Mouse (Mus musculus) adrenal gland, adult (tissue): Measurements from ENCODE around the gene Slc16a11.

Experiments used
- DNase-seq, 2 experiments: peaks; one replicate each; pipeline ENCODE4 v3.0.0; 2022 to 2023; ENCODE audit warnings: low spot score in 1 of 2; ENCODE audit not compliant: inconsistent age in 2 of 2

Slc16a11 gene

DNA sequence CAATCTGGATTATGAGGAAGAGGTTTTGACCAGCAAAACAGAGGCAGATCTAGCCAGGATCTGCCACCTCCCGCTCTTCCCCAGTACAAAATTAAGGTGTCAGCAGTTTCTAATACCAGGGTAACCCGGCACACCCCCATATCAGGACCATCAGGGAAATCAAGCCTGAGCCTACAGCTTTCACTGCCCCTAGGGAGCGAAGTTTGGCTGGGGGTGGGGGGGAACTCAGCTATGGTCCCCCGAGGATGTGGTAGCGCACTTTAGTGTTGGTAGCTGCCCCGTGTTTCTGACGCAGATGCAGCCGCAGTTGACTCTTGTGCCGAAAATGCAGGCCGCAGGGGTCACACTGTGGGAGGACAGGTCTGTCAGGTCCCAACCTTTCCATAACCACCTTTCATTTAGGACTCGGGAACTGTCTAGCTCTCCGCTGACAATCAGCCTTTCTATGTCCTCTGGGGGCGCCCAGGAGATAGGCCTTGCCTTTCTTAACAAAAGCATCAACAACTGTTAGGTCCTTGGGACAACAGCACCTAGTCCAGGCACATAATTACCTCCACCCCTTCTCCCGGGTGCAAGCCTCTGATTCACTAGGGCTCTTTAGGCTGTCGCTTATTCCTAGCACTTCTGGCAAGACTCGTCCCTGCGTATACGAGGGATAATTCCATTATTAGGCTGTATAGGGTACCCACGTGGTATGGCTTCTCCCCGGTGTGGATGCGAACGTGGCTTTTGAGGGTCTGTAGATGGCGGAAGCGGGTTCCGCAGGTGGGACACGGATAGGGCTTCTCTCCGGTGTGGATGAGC lies 13.4 kb downstream of the Slc16a11 start:
- peak in 1 of 2 experiments; percentile 38 for DNase-seq

DNA sequence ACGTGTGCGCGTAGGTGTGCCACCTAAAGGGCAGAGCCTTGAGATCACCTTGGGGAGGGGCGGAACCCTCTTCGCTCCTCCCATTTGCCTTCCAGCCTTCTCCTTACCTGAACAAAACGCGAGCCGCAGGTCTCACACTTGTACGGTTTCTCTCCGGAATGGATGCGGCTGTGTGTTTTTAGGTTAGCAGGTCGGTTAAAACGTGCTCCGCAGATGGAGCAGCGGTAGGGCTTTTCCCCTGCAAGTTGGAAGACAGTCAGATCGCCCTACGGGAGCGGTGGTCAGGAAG lies 14.0 kb downstream of the Slc16a11 start:
- no peak for DNase-seq

DNA sequence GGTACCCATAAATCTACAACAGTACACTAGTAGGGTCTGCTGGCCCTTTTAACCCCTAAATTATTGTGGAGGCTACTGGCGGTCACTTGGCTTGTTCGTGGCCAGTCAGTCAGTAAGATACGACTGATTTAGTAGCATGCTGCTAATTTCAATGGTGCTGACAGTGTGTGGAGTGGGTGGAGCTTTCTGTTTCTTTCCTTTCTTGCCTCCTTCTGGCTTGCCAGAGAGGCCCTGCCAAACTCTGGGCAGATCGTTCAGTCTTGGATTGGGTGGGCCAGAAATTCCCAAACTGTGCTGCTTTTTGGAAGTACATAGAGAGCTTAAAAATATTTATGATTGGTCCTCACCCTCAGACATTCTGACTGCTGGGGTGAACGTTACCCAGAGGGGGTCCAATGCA lies 14.6 kb downstream of the Slc16a11 start:
- DNase-seq = no peak

DNA sequence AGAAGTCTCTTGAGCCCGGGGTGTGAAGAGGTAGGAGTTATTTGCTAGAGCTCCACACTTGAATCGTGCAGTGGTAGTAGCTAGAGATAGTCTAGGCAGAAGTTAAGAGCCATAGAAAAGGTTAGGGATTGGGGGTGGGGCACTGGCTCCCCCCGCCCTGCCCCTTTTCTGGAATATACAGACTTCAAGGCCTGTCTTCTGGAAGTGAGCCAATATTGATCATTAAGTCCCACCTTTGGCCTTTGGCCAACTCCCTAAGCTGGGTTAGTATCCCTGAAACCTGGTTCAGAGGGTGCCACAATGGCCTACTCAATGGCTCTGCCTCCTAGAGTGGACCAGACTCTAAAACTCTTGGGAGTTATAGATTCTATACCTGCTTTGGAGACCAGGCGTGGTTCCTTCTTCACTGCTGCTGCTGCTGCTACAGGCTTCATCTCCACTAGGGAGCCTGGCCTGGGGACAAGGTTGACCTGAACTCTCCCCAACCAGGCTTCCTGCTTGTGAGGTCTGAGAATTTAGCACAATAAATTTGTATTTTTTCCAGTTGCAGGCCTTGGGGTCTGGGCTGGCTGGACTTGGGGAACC lies 15.2 kb downstream of the Slc16a11 start:
- DNase-seq = peak in 1 of 2 experiments; percentile 48

DNA sequence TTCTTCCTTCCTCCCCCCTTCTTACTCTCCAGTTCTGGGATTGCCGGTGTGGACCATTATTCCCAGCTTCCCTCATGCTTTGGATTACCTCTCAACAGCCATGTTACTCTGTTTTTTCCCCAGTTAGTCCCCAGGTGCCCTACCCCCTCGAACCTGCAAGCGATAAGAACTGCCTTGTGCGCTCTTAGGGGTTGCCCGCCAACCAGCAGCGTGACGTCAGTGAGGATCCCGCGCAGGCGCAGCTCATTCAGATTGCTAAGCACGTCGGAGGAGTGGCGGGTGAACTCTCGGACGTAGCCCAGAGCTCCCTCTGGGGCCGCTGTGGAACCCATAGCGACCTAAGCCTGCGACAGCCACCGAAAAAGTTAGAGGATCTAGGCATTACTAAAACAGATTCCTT lies 16.3 kb downstream of the Slc16a11 start:
- peak; percentile 88 to 94 for DNase-seq

DNA sequence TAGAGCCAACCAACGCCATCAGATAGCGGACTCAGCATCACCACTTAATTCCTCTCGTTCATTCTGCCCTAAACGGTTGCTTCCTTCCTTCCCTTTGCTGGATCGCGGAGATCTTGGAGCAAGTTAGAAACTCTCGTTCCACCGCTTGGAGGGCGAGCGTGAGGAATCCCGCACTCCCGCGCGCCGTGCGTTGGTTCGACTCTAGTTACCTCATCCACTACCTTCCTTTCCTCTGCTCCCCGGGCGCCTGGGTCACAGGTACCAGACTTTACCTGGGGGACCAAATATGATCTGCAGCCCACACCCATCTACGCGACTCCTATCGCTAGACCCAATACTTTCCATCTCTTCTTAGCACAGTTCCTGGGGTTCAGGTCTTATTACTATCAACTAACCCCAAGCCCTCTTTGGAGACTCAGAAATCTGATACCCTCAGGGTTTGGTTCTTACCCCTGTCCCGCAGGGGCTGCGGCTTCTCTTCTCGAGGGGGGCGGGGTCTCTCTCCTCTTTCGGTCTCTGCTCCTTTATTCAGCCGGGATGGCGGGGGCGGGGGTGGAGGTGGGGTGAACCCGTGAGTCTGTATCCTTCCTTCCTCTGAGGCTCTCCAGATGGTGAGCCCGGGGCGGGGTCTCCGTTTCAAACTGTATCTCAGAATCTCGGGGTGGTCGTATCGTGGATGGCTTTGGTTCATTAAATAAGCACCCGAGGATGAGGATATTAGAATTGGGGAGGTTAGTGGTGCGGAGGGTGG lies 16.9 kb downstream of the Slc16a11 start, which contains the start of gene Bcl6b:
Gene Bcl6b (minus strand): TSS at position 539 of the 751 bp plus-strand sequence.
- DNase-seq = peak; percentile 30 to 61

DNA sequence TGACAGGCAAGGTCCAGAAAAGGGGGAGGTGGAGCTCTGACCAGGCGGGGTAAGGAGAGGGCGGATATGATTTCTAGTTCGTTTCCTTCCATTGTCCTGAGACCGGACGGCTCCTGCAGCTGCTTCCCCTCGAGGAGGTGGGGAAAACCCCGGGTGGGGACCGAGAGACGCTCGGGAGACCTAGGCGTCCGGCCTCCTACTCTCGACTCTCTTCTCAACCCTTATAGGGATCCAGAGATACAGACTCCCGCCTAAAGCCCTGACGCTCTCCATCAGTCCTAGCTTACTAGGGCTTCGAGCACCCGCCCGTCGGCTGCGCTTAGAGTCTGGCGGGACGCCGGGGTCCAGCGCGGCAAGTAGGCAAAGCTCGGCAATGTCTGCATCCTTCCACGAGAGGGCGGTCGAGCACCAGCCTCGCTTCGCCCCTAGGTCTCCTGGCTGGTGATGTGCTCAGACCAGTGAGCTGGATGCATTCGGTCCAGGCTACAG lies 17.7 kb downstream of the Slc16a11 start:
- peak; percentile 83 to 93 for DNase-seq

DNA sequence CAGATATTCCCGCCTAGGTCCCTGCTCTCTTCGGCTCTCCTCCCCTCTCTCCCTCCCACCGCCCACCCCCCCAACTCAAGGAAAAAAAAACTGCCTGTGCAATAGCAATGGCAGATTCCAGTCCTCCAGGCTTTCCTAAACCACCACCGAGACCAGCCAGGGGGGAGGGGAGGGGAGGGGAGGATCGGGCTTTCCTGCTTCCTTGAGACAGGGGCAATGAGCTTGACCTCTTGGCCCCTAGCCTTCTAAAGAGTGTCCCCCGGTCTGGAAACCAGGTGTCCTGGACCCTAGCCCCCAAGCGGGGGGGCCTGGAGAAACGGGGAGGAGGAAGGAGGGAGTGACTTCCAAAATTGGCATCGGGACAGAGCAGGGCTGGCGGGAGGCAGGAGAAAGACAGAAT lies 20.0 kb downstream of the Slc16a11 start:
- DNase-seq = peak; percentile 35 to 80

DNA sequence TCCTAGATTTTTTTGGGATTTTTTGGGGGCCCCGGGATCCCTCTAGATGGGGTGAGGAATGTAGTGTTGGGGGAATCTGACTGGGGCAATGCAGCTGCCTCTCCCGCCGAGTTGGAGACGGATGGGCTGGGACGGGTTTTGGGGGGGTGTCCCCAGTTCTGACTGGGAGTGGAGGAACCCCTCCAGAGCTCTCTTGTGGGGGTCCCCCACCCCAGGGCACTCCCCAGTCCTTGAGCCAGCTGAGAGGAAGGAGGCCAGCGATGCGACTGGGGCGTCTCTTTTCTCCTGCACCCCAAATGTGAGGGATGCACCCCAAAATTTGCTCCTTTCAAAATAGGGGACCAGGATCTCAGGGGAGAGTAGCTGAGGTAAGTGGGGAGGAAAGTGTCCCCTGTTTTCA lies 20.5 kb downstream of the Slc16a11 start:
- DNase-seq = peak in 1 of 2 experiments; percentile 26

DNA sequence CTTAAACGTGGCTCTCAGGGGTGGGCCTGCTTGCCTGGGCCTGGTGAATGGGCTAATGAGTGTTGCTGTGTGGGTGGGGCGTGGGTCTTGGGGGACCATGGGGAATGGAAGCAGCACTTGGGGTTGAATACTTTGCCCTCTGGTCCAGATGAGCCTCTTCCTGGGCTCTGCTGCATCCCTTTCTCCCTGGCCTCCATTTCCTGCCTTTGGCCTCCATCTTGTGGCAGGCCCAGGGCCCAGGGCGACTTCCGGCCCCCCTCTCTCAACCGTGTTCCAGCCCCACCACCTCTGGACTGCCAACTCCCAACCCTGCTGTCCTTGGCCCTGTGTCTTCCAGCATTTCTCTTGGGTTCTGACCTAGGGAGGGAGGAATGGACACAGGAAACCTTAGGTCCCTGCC lies 21.5 kb downstream of the Slc16a11 start:
- DNase-seq = no peak

DNA sequence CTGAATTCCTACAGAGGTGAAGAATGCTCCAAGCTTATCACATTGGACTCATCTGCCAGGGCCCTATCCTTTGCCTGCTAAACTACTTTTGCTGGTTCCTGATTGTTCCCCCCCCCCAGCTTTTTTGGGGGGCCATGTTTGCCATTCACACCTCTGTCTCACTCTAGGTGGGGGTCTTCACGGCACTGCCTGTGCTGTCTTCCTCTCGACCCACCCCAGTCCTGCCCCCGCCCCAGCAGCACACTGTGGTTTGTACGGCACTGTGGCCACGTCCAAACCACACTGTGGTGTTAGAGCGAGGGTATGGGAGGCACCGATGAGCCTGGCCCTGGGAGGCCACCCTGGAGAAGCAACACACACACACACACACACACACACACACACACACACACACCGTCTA lies 21.9 kb downstream of the Slc16a11 start:
- DNase-seq = no peak

DNA sequence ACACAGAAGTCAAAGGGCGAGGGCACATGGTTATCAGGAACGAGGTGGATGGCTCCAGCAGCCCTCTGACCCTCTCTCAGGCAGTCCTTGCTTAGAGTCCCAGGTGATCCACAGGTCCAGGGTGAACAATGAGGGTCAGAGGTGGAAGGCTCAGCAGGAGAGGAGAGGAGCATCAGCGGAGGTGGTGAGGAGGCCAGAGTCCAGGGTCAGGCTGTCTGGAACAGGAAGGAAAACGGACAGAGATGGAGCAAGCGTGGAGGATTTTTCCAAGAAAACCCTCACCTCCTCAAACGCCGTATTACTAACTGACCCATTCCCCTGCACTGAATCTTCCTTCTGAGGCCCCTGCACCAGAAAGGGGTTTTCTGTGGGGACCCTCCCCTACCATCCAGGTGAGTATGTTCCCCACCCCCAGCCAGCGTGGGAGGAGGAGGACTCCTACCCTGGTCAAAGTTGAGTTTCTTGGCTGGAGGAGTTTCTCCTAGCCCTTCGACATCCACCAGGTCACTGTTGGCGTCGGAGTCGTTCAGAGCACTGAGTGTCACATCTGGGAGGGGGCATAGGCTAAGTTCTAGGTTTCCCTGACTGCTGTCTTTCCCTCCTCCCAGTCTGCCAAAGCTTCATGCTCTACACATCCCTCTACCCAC lies 22.8 kb downstream of the Slc16a11 start:
- no peak for DNase-seq

DNA sequence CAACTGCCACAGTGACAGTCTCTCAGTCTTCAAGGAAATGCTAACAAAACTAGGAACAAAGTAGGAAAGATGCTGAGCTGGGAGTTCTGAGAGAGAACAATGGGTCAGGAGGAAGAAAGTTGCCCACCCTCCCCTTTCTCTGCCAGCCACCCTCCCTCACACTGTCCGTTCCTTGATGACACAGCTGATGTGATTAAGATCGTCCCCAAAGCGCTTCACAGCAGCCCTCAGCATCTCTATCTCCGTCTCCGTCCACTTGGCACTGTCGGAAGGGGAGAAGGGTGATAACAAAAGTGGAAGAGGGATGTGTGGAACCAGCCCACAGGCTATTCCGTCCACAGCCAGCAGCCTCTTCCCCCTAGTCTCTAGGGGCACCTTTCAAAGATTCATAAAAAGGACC lies 24.2 kb downstream of the Slc16a11 start:
- peak; percentile 29 to 62 for DNase-seq

DNA sequence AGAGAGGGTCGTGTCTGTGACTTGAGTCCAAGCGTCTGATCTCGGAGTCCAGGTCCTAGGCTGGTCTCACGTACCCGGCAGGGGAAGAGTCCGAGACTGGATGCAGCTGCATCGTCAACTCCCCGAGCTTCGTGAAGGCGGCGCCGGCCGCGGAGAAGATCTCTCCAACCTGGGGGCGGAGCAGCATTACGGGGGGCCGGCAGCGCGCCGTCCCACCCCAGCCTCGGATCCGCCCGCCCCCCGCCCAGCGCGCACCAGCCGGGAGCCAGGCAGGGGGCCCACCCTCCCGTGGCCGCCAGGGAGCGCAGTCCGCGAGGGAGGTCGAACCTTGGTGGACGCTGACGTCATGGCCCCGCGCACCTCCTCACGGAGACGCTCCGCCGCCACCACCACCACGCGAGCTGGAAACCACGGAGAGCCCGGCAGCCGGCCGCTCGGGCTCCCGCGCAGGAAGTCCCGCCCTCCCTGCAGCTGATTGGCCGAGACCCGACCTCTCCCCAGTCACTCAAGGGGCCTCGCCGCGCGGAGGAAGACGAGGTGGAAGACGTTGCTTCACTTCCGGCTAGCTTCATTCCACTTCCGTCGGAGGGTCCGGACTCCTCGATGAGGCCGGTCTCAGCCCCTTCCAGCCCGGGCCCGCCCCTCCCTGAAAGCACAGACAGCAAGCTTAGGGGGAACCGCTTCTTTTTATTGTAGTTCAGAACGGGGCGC lies 25.1 kb downstream of the Slc16a11 start, which contains the start of gene 0610010K14Rik:
Gene 0610010K14Rik (minus strand): TSS at position 458 of the 711 bp plus-strand sequence.
- peak; percentile 99 for DNase-seq

DNA sequence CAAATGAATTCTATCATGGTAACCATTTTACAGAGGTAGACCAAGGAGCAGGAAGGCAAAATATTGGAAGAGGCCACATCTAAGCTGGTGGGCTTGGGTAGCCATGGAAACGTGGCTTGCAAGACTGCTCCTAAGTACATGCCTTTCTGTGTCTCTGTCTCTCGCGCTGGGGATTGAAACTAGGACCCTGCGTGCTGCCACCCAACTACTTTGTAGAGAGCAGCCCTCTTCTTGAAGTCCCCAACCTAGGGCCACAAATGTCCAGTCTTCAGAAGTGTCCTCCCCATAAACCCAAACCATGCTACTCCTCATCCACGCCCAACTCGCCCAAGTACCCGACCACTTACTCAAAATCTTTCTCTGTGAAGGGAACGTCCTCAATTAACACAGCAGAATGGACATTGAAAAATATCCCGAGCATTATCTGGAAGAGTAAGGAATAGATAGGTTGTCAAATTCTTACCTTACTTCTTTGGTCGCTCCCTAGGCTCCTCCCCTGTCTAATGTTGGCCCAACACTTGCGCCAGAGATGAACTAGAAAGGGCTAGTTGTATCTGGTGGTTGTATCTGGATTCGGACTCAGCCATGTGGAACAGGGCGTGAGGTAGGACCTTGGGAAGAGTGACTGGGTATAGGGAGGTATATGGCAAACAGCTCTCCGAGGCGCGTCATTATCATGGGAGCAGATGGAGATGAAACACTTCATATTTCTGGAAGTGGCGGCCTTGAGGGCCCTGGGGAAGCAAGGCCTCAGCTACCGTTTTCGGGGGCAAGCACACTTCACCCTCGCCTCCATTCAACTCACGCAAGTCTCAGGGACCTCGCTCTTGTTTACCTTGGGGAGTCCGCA lies 26.3 kb downstream of the Slc16a11 start:
- peak; percentile 32 to 80 for DNase-seq

DNA sequence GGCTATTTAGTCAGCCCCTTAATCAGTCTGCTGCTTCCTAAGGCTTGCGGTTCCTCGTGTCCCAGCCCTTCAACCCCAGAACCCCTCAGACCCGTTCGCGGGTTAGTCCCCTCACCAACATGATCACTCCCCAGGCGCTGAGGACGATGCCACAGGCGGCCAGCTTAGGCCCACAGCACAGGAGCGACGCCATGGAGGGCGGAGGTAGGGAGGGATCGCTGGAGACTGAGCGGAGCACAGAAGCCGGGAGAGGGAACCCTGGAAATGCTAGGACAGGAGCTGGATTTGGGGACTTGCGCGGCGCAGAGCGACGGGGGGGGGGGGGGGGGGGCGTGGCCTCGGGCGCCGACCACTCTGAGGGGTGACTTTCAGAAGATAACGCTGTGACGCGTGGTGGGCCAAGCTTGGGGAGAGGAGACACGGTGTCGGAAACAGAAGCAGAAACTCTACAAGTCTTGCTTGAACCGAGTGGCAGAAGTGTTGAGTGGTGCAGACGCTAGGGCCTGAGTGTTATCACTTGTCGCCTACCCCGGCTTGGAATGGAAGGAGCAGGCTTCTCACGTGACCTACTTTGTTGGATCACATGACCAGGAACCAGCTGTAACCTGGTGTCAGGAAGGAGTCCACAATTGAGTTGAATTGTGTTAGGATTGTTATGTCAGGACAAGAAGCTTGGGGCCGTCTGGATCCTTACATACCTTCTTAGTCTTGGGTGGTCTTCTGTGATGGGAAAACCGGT lies 27.2 kb downstream of the Slc16a11 start, which contains the start of the genes Gm21988 and Rnasek:
Gene Gm21988 (minus strand): TSS at position 290 of the 739 bp plus-strand sequence.
Gene Rnasek (minus strand): TSS at position 302 of the 739 bp plus-strand sequence.
- DNase-seq = peak; percentile 85 to 98

DNA sequence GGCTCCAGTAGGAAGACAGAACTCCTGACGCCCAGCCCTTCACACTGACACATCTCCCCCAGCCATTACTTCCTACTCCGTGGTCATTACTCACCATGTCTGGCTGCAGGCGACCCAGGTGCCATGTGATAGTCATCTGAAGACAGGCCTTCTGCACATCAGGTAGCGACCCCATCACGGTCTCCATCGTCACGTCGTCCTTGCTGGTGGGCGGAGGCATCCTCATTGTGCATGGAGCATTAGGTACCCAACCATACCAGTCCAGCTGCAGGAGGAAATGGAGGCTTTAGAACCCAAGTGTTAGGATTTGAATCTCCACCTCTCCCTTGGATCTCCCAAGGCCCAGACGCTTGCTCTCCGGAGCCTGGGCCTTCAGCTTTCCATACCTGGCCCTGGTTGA lies 30.0 kb downstream of the Slc16a11 start:
- peak in 1 of 2 experiments; percentile 9 for DNase-seq

DNA sequence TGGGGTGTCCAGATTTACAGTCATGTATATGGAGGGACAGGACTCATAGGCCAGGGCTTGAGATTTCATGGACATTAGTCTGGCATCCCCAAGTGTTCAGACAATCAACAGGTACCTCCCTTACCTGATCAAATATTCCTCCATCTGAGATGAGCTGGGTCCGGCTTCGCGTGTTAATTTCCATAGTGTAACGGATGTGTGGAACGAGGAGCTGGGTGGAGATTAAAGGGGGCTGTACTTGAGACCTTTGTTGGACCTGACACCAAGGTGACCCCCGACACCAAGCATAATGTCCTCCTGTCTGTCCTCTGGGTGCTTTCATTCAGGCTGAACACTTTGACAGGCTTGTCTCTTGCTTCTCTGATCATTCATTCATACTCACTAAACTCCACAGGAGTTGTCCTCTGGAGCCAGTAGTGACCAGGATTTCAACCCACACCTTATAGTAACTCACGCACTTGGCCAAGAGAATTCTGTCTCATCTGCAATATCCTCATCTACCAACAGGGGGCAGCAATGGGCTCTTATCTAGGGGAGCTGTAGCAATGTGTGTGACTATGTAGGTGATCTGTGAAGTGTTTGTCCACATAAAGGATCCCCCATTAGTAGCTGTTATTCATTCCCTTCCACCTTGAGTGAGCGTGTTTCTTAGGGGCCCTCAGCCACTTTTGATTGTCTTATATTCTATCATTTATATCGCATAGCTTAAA lies 34.7 kb downstream of the Slc16a11 start:
- peak; percentile 63 to 92 for DNase-seq
